Mouse (Mus musculus): ENCODE results near the gene Sidt1. TPM values are rescaled to one million over a fixed set of nuclear protein-coding genes. Genes with fewer than 3 reads are reported as not detected.
A peak's percentile ranks its signal among the peaks of the same experiment; 100 is the strongest.

Sidt1 gene
- polyA plus RNA-seq, 1 experiment from 2014 or later = 0.25 TPM

GRCm38 (mm10) chr16:44265562-44265961, 67.4 kb downstream of the Sidt1 start:
- H3K4me3 ChIP-seq (ENCODE audit: low read length) = no peak overlapping the region
- no peaks in the 10 kb centered on the region for H3K36me3 ChIP-seq (ENCODE audit: control insufficient read depth, insufficient read depth, low read length)
- H3K9ac ChIP-seq (ENCODE audit: low read length) = no peak overlapping the region
- H3K27me3 ChIP-seq (ENCODE audit: control insufficient read depth, insufficient read depth, low read depth, low read length) = no peaks in the 10 kb centered on the region
- 88% methylated on average over 6 of the region's 6 CpGs for WGBS
- H3K9me3 ChIP-seq (ENCODE audit: control insufficient read depth, low read length) = no peaks in the 10 kb centered on the region
- no peak overlapping the region for H3K4me2 ChIP-seq (ENCODE audit: low read depth, low read length)
- H3K27ac ChIP-seq (ENCODE audit: low read length) = no peak overlapping the region
- no peak for ATAC-seq (ENCODE audit: low read depth)
- no peaks in the 10 kb centered on the region for H3K4me1 ChIP-seq (replicated peaks; ENCODE audit: control insufficient read depth, insufficient read depth, low read length)

DNA sequence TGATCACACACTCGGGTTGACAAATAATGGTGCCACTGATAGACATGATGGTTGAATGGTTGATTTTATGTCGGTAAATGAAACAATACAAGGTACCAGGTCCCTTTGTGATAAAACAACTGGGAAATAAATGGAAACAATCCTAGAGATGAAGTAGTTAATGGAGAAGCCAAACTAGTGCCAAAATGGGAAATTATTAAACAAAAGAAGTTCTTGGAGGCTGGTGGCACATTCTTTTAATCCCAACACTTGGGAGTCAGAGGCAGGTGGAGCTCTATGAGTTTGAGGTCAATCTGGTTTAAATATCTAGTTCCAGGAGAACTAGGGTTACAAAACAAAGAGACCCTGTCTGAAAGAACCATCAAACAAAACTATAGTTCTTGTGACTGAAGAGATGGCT, 68.1 kb downstream of the Sidt1 start:
- no peak for ATAC-seq (ENCODE audit: low read depth)
- no peaks in the 10 kb centered on the region for H3K36me3 ChIP-seq (ENCODE audit: control insufficient read depth, insufficient read depth, low read length)
- no peak overlapping the region for H3K4me3 ChIP-seq (ENCODE audit: low read length)
- no peak overlapping the region for H3K9ac ChIP-seq (ENCODE audit: low read length)
- no peak overlapping the region for H3K4me2 ChIP-seq (ENCODE audit: low read depth, low read length)
- 49% methylated on average over 2 of the region's 2 CpGs for WGBS
- H3K27ac ChIP-seq (ENCODE audit: low read length) = no peak overlapping the region
- H3K9me3 ChIP-seq (ENCODE audit: control insufficient read depth, low read length) = no peaks in the 10 kb centered on the region
- no peaks in the 10 kb centered on the region for H3K4me1 ChIP-seq (replicated peaks; ENCODE audit: control insufficient read depth, insufficient read depth, low read length)
- no peaks in the 10 kb centered on the region for H3K27me3 ChIP-seq (ENCODE audit: control insufficient read depth, insufficient read depth, low read depth, low read length)

DNA sequence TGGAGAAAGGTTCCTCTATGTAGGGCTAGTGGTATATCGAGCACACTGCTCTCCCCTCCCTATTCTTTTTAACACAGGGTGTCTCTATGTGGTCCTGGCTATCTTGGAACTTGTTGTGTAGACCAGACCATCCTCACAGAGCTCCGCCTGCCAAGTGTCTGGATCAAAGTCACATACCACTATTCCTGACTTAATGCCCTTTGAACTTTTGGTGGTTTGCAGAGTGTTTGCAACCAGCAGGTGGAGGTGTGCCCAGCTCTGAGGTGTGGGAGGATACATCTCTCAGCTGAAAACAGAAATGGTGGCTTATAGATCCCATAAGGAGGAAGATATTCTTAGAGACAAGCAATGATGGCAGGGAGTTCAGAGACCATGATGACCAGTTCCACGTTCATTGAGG, 75.5 kb downstream of the Sidt1 start:
- no peaks in the 10 kb centered on the region for H3K36me3 ChIP-seq (ENCODE audit: control insufficient read depth, insufficient read depth, low read length)
- no peaks in the 10 kb centered on the region; the same call in 1 of the 2 replicates for H3K4me1 ChIP-seq (replicated peaks; ENCODE audit: control insufficient read depth, insufficient read depth, low read length)
- H3K4me2 ChIP-seq (ENCODE audit: low read depth, low read length) = no peak overlapping the region
- no peaks in the 10 kb centered on the region for H3K27me3 ChIP-seq (ENCODE audit: control insufficient read depth, insufficient read depth, low read depth, low read length)
- H3K9me3 ChIP-seq (ENCODE audit: control insufficient read depth, low read length) = no peaks in the 10 kb centered on the region
- no peak for ATAC-seq (ENCODE audit: low read depth)
- WGBS = 83% methylated on average over 3 of the region's 3 CpGs
- H3K9ac ChIP-seq (ENCODE audit: low read length) = no peak overlapping the region
- no peak overlapping the region for H3K4me3 ChIP-seq (ENCODE audit: low read length)
- H3K27ac ChIP-seq (ENCODE audit: low read length) = no peak overlapping the region

- WGBS = 39% methylated on average over 7 of the region's 7 CpGs
- no peaks in the 10 kb centered on the region for H3K36me3 ChIP-seq (ENCODE audit: control insufficient read depth, insufficient read depth, low read length)
These were observed 78.3 kb downstream of the Sidt1 start for GRCm38 (mm10) chr16:44254698-44255097.

DNA sequence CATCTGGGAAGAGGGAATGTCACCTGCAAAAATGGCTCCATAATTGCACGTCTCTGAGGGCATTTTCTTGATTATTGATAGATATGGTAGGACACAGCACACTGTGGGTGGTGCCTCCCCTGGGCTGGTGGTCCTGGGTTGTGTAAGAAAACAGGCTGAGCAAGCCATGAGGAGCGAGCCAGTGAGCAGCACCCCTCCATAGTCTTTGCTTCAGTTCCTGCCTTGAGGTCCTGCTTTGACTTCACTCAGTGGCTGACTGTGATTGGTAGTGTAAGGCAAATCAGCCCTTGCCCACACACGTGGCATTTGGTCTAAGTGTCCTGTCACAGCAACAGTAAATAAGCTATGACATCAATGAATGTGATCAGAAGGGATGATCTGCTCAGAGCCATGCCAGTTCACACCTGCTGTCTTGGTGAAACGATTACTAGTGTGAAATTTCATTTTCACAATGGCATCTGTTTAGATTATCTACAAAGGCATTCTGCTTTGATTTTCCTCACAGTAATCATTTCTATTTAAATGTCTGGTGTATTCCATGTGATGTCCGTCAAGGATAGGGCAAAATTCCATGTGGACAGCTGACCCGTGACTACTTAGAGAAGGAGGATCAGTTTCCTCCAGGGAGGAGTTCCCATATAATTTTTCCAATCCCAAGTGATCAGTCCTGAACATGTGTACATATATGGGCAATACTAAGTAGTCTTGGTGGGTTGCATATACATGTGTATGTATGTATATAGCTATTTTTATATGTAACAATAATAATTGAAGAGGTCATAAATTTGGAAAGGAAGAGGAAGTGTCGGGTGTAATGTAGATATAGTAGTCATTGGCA, 79.0 kb downstream of the Sidt1 start:
- Histone ChIP-seq H3K9ac (ENCODE audit: low read length) (no peak overlapping the region), H3K4me3 (ENCODE audit: low read length) (no peak overlapping the region), H3K36me3 (ENCODE audit: control insufficient read depth, insufficient read depth, low read length) (no peaks in the 10 kb centered on the region), H3K27me3 (ENCODE audit: control insufficient read depth, insufficient read depth, low read depth, low read length) (no peaks in the 10 kb centered on the region), H3K4me2 (ENCODE audit: low read depth, low read length) (no peak overlapping the region), H3K9me3 (ENCODE audit: control insufficient read depth, low read length) (no peaks in the 10 kb centered on the region), H3K27ac (ENCODE audit: low read length) (peak overlapping the region; percentile 74), H3K4me1 (replicated peaks; ENCODE audit: control insufficient read depth, insufficient read depth, low read length) (no peaks in the 10 kb centered on the region; the same call in 1 of the 2 replicates)
- peak; percentile 49 for ATAC-seq (ENCODE audit: low read depth)
- 55% methylated on average over 7 of the region's 7 CpGs for WGBS

More at GRCm38 (mm10) chr16:44254698-44255097, 78.3 kb downstream of the Sidt1 start:
- Histone ChIP-seq H3K4me2 (ENCODE audit: low read depth, low read length) (no peak overlapping the region), H3K9ac (ENCODE audit: low read length) (no peak overlapping the region), H3K27ac (ENCODE audit: low read length) (peak overlapping the region; percentile 83), H3K9me3 (ENCODE audit: control insufficient read depth, low read length) (no peaks in the 10 kb centered on the region), H3K27me3 (ENCODE audit: control insufficient read depth, insufficient read depth, low read depth, low read length) (no peaks in the 10 kb centered on the region), H3K4me3 (ENCODE audit: low read length) (no peak overlapping the region), H3K4me1 (replicated peaks; ENCODE audit: control insufficient read depth, insufficient read depth, low read length) (no peaks in the 10 kb centered on the region; the same call in 1 of the 2 replicates)
- ATAC-seq (ENCODE audit: low read depth) = peak; percentile 99

- no peaks in the 10 kb centered on the region for H3K27me3 ChIP-seq (ENCODE audit: control insufficient read depth, insufficient read depth, low read depth, low read length)
- H3K27ac ChIP-seq (ENCODE audit: low read length) = no peak overlapping the region
- H3K36me3 ChIP-seq (ENCODE audit: control insufficient read depth, insufficient read depth, low read length) = no peaks in the 10 kb centered on the region
- H3K4me1 ChIP-seq (replicated peaks; ENCODE audit: control insufficient read depth, insufficient read depth, low read length) = no peaks in the 10 kb centered on the region; the same call in 1 of the 2 replicates
- H3K4me3 ChIP-seq (ENCODE audit: low read length) = no peak overlapping the region
- H3K9me3 ChIP-seq (ENCODE audit: control insufficient read depth, low read length) = no peaks in the 10 kb centered on the region
- no peak overlapping the region for H3K9ac ChIP-seq (ENCODE audit: low read length)
- 88% methylated on average over 3 of the region's 3 CpGs for WGBS
- no peak overlapping the region for H3K4me2 ChIP-seq (ENCODE audit: low read depth, low read length)
- ATAC-seq (ENCODE audit: low read depth) = no peak
These were observed 80.3 kb downstream of the Sidt1 start for GRCm38 (mm10) chr16:44252735-44253134.

DNA sequence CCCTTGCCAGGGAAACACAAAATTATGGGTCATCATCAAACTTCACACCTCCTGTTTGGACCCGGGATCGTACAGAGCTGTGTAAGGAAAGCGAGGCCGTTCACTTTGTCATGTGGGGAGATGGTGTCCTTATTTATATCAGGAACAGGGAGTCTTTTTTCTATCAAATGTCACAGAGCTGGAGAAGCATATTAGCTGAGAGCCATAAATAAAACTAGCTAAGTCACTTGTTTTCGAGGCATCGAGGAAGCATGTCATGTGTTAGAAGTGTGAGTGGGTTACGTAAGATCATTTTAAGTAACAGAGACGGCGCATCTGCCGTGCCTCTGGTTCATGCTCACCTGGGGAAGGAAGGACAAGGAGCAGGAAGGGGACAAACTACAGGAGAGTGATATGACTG, 83.0 kb downstream of the Sidt1 start:
- Histone ChIP-seq H3K9ac (ENCODE audit: low read length) (no peak overlapping the region), H3K4me1 (replicated peaks; ENCODE audit: control insufficient read depth, insufficient read depth, low read length) (no peaks in the 10 kb centered on the region; the same call in 1 of the 2 replicates), H3K9me3 (ENCODE audit: control insufficient read depth, low read length) (0 out of 2 replicates have a peak, but pooled peaks cover 3% of the 10 kb centered on the region), H3K27me3 (ENCODE audit: control insufficient read depth, insufficient read depth, low read depth, low read length) (no peaks in the 10 kb centered on the region), H3K27ac (ENCODE audit: low read length) (no peak overlapping the region), H3K36me3 (ENCODE audit: control insufficient read depth, insufficient read depth, low read length) (no peaks in the 10 kb centered on the region), H3K4me2 (ENCODE audit: low read depth, low read length) (no peak overlapping the region), H3K4me3 (ENCODE audit: low read length) (no peak overlapping the region)
- 77% methylated on average over 10 of the region's 10 CpGs for WGBS
- no peak for ATAC-seq (ENCODE audit: low read depth)

DNA sequence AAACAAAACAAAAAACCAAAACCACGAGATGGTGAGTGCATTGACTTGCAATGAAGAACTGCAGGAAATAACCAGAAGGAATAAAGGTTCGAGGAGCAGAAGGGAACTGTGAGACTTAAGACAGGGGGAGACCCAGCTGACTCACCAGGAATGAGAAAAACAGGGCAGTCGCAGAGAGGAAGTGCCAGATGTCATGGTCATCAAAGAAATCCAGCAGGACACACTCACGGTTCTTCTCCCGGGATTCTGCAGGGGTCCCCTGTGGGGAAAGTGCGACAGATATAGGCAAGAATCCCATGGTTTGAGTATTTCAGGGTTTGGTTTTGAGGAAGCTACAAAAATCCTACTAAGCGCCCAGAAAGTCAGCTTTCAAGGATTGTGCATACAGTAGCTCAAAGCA, 89.7 kb downstream of the Sidt1 start:
- no peak overlapping the region for H3K9ac ChIP-seq (ENCODE audit: low read length)
- H3K27me3 ChIP-seq (ENCODE audit: control insufficient read depth, insufficient read depth, low read depth, low read length) = no peaks in the 10 kb centered on the region
- no peak overlapping the region for H3K4me2 ChIP-seq (ENCODE audit: low read depth, low read length)
- WGBS = 64% methylated on average over 7 of the region's 7 CpGs
- 0 out of 2 replicates have a peak, but pooled peaks cover 3% of the 10 kb centered on the region for H3K9me3 ChIP-seq (ENCODE audit: control insufficient read depth, low read length)
- H3K36me3 ChIP-seq (ENCODE audit: control insufficient read depth, insufficient read depth, low read length) = no peaks in the 10 kb centered on the region
- H3K27ac ChIP-seq (ENCODE audit: low read length) = no peak overlapping the region
- H3K4me1 ChIP-seq (replicated peaks; ENCODE audit: control insufficient read depth, insufficient read depth, low read length) = no peaks in the 10 kb centered on the region
- ATAC-seq (ENCODE audit: low read depth) = no peak
- no peak overlapping the region for H3K4me3 ChIP-seq (ENCODE audit: low read length)

- 0 out of 2 replicates have a peak, but pooled peaks cover 3% of the 10 kb centered on the region for H3K9me3 ChIP-seq (ENCODE audit: control insufficient read depth, low read length)
- no peak overlapping the region for H3K9ac ChIP-seq (ENCODE audit: low read length)
- no peak overlapping the region for H3K4me3 ChIP-seq (ENCODE audit: low read length)
- no peak overlapping the region for H3K4me2 ChIP-seq (ENCODE audit: low read depth, low read length)
- H3K4me1 ChIP-seq (replicated peaks; ENCODE audit: control insufficient read depth, insufficient read depth, low read length) = no peaks in the 10 kb centered on the region
- ATAC-seq (ENCODE audit: low read depth) = peak; percentile 78
- no peaks in the 10 kb centered on the region for H3K36me3 ChIP-seq (ENCODE audit: control insufficient read depth, insufficient read depth, low read length)
- no peak overlapping the region for H3K27ac ChIP-seq (ENCODE audit: low read length)
- 4% methylated on average over 1 of the region's 1 CpGs for WGBS
- H3K27me3 ChIP-seq (ENCODE audit: control insufficient read depth, insufficient read depth, low read depth, low read length) = no peaks in the 10 kb centered on the region
These were observed 90.4 kb downstream of the Sidt1 start for GRCm38 (mm10) chr16:44242633-44243032.
